Mouse (Mus musculus) naive thymus-derived CD4-positive, alpha-beta T cell, adult 5 months (primary cell): ENCODE data around the gene Gm16513. TPM values are rescaled to one million over a fixed set of nuclear protein-coding genes. Genes with fewer than 3 reads are reported as not detected.

Experiments
- polyA plus RNA-seq: library from polyadenylated mRNA; unstranded; fragments of 100-300 nt; shearing (Covaris generic); gene quantifications from one replicate; pipeline ENCODE4 v1.2.1, GENCODE M21; 2017

Gm16513 gene
- polyA plus RNA-seq = 0.55 TPM

GRCm38 (mm10) chr5:95182324-95182723 lies at the start of gene Gm16513:
Gene Gm16513, plus strand, starts transcription at chr5:95182624.

Other genes with a start within 250 kb of the Gm16513 start
- not detected for gene Gm6367, start 194.0 kb upstream of the Gm16513 start, polyA plus RNA-seq
- not detected for gene Gm7942, start 75.7 kb upstream of the Gm16513 start, polyA plus RNA-seq
- gene Gm10424, start 90.1 kb downstream of the Gm16513 start, polyA plus RNA-seq = not detected
- gene Gm3259, start 123.3 kb downstream of the Gm16513 start, polyA plus RNA-seq = not detected